Mouse (Mus musculus) adrenal gland, adult 8-10 months (tissue): Measurements from ENCODE around the gene Crip1. TPM values are rescaled to one million over a fixed set of nuclear protein-coding genes. Genes with fewer than 3 reads are reported as not detected.

ENCODE experiments used
- DNase-seq: peaks from one replicate; pipeline ENCODE4 v3.0.0; 2022
- total RNA-seq, 4 experiments: library from RNA; stranded (reverse); gene quantifications; 2 replicates each; pipeline ENCODE4 v1.2.4; 2022

Crip1 gene
- total RNA-seq, 4 experiments from 2014 or later: 55.3 to 90.7 (median 59.7) TPM

DNA sequence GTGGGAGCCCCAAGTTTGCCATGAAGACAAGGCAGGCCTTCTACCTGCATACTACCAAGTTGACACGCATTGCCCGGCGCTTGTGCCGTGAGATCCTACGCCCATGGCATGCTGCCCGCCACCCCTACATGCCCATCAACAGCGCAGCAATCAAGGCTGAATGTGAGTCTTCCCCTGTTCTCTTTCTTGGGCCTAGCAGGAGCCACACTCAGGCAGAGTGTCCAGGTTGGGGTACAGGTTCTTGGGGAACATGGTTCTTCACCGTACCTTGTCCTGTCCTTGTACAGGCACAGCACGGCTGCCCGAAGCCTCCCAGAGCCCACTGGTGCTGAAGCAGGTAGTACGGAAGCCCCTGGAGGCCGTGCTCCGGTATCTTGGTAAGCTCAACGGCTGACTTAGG, 14.5 kb upstream of the Crip1 start:
- DNase-seq: no peak

DNA sequence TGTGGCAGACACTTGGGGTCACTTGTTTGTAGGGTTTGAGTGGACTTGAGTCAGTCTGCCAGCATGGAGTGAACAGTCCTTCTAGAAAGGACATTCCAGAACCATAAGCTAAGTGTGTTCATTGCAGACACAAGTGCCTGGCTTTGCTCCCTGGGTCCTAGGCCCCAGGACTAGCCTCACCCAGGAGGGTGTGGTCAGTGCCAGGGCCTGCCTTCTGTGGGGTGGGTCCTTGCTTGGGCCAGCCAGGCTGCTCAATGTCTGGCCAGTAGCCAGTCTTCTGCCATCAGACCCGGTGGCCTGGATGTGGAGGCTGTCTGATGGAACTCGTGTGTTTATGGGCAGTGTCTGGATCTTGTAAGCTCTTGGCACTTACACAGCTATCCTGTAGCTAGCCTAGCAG, 13.5 kb upstream of the Crip1 start:
- no peak for DNase-seq

DNA sequence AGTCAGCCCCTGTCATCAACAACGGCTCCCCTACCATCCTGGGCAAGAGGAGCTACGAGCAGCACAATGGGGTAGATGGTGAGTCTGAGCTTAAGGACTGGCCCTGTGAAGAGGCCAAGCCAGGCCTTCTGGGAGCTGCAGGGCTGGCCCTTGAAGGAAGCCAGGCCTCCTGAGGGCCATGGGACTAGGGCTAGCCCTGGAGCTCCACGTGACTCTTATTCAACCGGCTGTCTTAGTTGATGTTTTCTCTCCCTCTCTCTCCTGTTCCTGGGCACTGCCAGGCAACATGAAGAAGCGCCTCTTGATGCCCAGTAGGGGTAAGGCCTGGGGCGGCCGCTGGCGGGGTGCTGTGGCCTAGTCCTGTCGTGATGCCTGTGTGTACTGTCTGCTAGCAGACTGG, 12.9 kb upstream of the Crip1 start:
- no peak for DNase-seq

DNA sequence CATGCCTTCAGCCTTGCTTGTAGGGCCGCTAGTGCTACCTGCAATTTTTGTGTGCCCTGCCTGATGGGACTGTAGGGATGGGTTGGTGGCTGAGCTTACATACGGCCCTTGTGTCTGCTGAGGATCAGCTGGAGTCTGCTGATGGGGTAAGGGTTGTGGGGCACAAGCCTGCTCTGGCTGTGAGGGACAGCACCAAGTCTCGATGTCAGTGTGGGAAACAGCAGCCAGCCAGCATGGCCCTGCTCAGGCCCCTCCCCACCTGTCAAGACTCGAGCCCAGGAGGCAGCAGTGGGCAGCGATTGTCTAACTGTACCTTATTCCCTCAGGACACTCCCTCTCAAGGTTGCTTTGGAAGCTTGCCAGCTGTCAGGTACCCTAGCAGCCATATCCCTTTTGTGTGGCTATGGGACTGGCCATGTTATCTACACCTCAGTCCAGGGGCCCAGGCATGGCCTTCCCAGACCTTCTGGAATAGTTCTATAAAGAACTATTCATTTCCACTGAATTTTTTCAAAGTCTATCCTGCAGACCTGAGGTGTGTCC, 12.2 kb upstream of the Crip1 start:
- no peak for DNase-seq

DNA sequence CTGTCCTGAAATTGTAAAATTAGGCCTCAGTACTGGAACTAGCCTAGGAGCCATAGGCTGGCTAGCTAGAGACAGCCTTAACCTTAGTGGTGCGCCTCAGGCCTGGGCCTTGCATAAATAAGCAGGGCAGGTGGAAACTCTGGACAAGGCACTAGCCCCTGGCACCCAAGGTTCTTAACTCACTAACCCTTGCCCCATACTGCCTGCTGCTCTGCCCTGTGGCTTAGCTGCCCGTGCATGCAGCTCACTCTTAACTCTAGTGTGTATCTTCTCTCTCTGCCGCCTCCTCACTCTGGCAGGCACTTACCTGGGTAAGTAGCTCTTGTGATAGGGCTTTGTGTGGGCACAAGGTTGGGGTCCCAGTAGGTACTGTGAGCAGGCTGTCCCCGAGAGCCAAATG, 11.6 kb upstream of the Crip1 start:
- no peak for DNase-seq

DNA sequence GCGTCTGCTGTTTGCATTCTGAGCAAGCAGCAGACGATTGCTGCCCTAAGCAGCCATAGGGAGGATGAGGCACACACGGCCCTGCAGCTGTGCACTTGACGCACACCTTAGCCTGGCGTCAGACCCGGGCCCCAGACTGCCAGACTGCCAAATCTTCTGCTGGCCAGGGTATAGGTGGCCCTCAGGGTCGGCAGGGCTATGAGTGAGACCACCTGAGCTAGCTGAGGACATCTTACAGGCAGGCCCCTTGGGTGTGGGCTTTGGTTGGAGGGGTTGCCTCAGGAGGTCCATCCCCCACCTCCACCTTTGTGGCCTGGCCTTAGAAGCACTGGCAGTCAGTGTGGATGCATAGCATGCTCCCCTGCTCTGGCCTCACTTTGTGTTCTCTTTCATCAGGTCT, 10.7 kb upstream of the Crip1 start:
- DNase-seq: no peak

DNA sequence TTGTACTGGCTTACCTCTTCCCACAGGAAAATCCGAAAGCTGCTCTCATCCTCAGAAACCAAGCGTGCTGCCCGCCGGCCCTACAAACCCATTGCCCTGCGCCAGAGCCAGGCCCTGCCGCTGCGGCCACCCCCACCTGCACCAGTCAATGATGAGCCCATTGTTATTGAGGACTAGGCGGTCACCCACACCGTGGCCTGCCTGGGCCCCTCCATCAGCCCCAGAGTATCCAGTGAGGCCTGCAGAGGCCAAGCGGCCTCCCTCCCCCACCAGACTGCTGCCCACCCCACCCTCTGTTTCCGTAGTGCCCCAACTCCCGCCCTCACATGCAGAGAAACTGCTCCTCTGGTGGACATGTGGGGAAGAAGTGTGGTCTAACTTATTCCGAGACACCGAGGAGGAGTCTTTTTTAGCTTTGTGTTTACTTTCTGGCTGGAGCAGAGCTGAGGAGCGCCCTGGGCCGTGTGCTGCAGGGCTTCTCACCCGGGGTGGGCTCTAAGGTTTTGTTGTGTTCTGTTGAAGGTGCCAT, 9.6 kb upstream of the Crip1 start:
- no peak for DNase-seq

DNA sequence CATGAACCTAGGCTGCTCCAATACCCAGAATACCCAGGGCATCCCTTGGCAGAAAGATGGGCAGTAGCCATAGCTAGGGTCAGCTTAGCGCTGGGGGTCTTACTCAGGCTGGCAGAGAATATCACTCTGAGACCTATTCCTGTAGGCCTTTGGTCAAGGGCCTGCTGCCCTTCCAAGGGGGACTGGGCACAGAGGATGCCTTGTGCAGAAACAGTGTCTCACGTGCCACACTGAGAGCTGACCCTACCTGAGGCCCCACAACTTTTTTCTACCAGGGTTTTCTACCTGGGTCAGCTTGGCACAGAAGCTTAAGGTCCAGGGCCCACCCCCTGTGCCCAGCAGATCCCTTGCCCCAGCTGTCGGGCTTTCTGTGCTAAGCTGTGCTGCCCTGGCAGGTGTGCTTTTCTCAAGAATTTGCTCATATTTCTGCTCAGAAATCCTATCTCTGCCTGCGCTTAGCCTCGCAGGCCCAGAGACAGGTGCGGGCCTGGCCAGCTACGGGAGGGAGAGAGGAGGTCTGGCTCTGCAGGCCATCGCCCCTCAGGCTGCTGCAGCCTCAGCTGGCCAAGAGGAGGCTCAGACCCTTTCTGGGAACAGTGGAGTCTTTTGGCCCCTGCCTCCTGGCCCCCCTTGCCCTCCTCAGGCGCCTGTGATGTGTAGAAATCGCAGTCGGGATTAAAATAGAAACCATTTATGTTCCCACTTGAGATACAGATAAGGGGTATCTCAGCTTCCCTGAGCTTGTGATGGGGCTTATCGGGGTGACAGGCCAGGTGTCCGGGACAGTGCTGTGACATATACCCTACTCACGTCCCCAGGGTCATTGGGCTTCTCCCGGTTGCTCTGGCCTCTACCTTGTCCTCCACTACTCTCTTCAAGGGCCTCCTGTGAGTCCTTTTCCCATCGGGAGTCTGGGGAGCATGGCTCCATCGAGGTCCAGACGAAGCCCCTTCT, 8.6 kb upstream of the Crip1 start:
- no peak for DNase-seq

DNA sequence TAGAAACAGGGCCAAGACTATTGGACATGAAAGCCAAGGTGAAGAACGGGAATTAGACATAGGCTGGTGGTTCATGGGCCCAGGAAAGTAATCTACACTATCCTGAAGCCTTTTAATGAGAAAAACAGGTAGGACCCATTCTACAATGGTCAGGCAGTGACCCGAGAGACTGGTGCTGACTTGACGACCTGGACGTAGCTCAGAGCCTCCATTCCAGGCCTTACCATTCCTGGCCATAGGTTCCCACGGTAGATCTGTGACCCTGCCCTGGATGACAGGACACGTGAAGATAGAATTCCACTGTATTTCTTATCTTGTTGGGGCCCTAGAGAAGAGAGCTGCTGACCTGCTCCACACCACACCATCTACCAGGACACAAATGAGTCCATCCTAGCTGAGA, 7.8 kb upstream of the Crip1 start:
- DNase-seq: no peak

DNA sequence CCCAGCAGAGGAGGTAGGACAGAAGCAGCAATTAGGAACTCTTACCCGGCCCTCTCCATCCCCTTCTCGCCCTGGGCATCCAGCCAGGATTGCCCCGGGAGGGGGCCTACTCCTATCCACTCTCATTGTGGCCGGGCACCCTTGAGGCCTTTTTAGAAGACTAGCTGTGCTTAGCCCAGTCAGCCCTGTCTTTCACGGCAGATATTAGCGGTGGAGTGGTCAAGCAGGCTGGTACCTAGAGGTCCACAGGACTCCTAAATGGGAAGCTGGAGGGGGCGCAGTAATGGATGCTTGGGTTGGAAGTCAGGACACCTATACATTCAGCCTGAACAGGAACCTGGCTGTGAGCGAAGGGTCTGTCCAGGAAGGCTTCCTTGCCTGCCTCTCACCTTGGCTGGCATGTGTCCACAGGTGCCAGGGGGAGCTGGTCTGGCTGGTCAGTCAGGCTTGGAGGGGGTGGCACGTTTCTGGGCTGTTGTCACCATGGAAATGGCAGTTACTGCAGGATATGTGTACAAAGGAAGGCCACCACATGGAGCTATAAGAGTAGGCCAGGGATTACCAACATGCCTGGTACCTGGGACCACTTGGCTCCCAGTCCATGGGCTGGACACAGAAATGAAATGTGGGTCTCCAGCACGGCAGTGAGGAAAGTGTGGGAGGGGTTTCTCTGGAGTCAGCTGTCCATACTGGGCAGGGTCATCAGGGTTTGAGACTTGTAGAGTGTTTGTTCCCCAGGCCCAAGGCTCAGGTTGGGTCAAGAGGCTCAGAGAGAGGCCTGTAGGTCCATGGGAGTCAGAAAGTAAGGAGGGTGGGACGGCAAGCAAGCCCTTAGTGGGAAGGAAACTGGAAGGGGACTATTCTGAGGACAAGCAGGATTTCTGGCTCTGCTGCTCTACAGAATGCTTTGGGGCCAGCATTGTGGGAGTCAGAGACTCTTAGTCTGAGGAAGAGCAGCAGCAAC, 6.9 kb upstream of the Crip1 start:
- DNase-seq: no peak

DNA sequence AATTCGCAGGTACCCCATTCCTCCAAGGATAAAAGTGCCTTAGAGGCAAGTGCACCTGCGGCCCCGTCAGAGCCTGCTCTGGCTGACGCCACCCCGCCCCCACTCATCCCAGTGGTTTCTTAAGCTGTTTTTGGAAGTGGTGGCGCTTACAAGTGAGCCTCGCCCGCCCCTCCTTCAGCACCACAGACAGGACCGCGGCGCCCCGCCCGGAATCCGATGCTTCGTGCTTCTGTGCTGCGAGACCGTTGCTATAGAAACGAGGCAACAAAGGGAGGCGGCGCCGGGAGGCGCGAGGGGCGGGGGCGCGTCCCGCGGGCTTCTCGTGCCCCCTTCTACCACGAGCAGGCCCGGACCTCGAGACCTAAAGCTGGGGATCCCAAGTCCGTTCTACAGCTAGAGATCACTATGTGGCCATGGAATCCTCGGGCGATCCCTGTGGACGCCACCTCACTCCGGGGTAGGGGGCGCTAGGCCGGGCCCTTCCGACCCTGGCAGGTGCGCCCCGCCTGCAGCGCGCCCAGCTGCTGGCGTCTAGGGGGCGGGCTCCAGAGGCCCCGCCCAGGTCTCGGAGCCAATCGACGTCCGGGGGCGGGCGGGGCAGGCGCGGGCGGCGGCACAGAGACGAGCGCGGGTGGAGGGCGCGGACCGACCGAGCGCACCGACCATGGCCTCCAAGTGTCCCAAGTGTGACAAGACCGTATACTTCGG, 6.1 kb upstream of the Crip1 start, which contains the start of gene Crip2:
Gene Crip2 (plus strand): TSS at position 329 of the 708 bp plus-strand sequence.
- DNase-seq: peak; percentile 78

DNA sequence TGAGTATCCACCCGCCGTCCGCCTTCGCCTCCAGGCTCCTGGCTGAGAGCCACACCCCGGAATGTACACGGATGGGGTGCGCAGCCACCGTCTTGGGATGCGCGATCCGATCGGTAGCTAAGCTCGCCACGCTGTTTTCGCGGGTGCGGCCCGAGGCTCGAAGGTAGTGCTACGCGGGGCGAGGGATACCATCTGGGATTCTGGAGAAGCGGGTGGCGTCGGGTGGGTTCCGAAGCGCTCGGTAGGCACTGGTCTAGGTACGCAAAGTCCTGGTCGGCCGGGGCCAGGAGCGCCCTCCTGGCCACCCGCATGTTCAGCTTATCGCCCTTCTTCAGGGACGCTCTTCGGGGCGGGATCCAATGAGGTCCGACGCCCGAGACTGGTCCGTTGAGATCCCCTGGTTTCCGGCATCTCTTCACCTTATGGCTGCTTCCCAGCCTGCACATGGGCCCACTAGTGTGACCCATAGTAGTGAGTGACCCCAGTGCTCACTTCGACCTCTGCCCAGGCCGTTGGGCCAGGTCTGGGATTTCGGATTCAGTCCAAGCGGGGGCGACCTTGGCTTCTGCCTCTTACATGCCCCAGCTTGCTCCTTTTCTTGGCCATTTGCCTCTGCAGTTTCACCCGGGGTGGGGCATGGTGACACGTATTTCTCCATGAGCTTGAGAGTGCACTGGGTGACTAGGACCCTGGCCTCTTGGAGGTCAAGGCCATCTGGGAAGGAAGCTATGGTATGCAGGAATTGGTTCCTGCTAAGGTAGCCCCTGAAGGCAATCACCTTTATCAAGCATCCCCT, 5.3 kb upstream of the Crip1 start:
- DNase-seq: peak; percentile 66

DNA sequence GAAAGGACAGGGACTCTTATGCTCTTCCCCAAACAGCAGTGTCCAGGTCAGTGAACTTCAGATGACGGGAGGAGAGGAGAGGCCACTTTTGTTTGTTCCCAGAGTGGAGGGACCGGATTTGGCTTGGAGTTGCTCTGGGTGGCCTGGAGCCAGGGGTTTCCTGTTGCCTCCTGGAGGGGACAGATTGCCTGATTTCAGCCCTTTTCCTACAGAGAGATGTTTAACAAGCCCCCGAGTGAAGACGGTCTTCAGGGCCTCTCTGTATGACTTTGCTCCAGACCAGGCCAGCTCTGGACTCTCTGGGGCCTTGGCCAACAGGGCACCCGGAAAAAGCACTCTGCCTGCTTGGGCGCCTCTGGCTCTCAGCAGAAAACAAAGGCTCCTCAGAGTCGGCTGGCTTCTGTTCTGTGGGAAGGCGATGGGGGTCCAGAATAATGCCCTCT, 4.6 kb upstream of the Crip1 start:
- no peak for DNase-seq

DNA sequence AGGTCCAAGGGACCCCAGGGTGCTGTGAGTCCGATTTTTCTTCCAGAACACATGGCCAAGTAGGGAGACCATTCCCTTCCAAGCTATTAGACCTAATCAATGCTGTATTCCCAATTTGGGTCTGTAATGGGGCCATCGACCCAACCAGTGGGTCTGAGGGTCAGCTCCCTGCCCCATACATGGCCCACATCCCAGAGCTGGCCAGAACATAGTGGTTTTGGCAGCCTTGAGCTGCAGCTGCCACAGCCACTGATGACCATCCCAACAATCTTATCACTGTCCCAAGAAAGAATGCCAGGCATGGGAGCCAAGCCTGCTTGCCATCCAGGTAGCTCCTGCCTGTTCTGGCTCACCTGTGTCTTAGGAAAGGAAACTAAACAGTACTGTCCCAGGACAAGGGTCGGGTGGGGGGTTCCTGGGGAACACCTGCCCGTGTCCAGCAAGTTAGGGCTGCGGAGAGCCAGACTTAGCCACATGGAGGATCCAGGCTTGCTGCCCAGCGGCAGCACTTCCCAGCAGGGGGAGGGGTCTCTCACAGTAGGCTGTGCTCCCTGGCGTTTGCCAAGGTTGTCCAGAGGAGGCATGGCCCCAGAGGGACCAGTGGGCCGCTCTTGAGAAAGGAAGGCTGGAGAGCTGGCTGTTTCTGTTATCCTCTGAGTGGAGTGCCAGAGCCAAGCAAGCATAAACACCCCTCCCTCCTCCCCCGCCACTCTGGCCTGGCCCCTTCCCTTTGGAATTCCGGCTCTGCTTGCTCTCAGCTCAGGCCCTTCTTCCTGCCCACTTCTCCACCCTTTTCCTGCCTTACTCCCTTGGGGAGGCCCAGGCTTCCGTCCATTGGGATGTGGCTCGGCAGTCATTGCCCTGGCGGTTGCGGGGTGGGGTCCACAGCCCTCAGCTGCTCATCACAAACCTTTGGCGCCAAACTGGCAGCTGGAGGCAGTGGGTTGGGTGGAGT, 3.8 kb upstream of the Crip1 start:
- DNase-seq: peak; percentile 60

DNA sequence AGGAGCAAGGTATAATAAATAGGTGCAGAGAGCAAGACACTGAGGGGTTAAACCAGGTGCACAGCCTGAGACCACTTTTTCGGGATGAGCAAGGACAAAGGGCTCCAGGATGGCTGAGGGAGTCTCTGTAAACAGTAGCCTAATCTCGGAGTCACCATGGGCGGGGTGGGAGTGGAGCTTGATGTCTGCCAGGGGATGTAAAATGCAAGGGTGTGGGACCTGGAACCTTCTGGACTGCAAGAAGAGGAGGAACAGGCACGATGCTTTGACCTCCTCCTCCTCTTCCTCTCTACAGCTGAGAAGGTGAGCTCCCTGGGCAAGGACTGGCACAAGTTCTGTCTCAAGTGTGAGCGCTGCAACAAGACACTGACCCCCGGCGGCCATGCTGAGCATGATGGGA, 3.0 kb upstream of the Crip1 start:
- no peak for DNase-seq

DNA sequence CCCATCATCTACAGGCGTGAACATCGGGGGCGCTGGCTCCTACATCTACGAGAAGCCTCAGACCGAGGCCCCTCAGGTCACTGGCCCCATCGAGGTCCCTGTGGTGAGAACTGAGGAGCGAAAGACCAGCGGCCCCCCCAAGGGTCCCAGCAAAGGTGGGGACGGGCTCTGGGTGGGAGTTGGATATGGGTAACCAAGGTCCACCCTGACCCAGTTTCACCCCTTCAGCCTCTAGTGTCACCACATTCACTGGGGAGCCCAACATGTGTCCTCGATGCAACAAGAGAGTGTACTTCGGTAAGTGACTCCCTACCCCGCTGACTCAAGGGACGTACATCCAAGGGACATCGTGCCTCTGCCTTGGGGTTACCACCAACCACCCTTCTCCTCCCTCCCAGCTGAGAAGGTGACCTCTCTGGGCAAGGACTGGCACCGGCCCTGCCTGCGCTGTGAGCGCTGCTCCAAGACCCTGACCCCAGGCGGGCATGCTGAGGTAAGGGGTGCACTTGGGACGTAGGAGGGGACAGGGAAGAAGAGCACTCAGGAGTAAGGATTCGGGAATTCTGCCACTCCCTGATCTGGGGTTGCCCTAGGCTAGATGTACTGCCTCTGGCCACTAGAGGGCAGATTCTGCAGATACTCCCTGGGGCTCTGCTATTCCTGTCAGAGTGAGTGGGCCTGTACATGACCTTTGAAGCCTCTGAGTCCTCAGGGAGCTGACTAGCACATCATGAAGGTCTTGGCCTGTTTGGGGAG, 1.9 kb upstream of the Crip1 start:
- DNase-seq: no peak

DNA sequence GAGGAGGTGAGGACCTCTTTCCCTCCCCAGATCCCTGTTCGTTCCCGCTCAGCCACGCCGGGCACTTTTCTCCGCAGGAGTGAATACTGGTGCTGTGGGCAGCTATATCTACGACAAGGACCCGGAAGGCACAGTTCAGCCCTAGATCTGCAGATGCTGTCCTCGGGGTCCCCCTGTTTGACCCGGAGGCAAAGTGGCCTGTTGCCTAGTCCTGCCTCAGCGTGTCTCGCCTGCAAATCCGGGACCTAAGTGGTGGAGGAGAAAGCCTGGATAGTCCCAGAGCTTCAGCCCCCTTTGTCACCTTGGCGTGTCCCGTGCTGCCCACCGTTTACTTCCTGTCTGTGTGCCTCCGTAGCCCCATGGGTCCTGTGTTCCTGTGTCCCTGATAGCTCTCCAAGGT, 1.2 kb upstream of the Crip1 start:
- no peak for DNase-seq

DNA sequence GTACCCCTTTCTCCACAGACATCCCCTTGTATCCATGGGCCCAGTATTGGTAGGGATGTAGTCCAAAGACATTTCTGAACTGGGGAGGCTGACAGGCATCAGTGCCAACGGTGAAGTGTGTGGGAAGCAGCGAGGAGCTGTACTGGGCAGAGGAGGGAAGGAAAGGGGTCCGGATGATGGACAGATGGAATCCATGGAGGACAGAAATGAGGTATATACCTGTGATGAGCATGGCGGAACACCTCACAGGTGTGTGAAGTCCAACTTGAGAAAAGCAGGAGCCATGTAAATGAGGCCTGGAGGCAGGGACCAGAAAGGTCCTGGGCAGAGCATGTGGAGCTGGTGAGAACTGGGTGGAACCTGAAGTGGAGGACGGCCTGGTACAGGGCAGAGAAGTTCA, 525 bp upstream of the Crip1 start:
- no peak for DNase-seq

DNA sequence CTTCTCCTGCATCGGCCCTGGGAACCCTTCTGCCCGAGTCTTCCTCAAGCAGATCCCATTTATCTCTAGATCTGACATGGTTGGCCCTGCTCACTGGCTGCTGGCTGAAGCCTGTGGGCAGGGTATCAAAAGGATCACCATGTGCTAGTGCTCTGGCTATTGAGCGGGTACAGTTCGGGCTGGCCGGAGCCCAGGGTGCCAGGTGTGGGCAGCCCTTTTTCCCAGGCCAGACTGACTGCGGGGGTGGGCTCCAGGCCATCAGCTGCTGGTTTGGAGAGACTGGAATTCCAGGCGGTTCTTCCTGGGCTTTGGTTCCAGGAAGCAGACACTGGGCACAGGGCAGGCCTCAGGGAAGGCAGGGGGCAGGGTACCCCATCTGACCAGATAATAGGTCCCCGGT, 1.4 kb downstream of the Crip1 start:
- no peak for DNase-seq
